Mouse (Mus musculus): ENCODE measurements around the gene Cdkl2. TPM values are rescaled to one million over a fixed set of nuclear protein-coding genes. Genes with fewer than 3 reads are reported as not detected.

Gene Cdkl2
- polyA plus RNA-seq (2017; shearing (Covaris generic)), result 4.0 TPM

GRCm38 (mm10) chr5:92043783-92044182 is at the start of gene Cdkl2:
Gene Cdkl2 (minus strand): TSS chr5:92043883.

GRCm38 (mm10) chr5:92083417-92084038 is 39.8 kb upstream of the Cdkl2 start, which contains the start of gene G3bp2:
Gene G3bp2 (minus strand): TSS chr5:92083719.

GRCm38 (mm10) chr5:91987236-91987635 is 56.4 kb downstream of the Cdkl2 start, which contains the start of gene Odaph:
Gene Odaph (plus strand): TSS chr5:91987475.

DNA sequence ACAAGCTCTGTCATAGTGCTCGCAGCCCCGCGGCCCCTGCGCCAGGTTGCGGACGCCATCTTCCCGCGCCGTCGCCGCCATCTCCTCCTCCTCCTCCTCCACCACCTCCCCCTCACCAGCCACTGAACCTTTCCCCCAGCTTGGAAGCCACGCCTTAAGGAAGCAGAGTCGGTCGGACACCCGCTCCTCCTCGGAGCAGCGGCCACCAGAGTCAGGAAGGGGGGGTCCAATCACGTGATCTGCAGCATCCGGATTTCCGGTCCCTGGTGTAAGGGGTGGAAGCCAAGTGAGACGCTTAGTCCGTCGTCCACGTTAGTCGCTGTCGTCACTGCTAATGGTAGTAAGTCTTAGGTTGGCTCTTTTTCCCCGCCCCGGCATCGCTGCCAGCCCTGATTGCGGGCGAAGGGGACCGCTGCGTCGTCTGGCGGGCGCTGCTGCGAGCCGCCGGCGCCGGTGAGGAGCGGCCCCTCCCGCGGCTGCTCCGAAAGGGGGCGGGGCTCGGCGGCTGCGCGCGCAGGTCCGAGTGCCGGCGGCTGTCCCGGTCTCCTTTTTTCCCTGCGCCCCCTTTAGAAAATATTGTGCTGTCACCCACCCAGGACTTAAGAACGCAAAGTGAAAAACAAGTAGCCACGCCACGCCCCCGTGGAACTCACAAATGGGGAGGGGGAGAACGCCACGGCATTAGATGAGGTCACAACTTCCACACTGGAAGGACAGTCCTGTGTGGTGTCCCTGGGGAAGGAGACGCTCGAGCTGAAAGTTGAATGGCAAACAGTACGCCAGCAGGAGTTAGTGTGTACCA is 80.8 kb downstream of the Cdkl2 start, which contains the start of gene Rchy1:
Rchy1 (minus strand) TSS at position 430 of the 802 bp plus-strand sequence.

Other genes with a start within 250 kb of the Cdkl2 start
- 114 TPM for gene Rchy1, start 80.8 kb downstream of the Cdkl2 start, polyA plus RNA-seq (2017; shearing (Covaris generic))
- not detected for gene Odaph, start 56.4 kb downstream of the Cdkl2 start, polyA plus RNA-seq (2017; shearing (Covaris generic))
- 205 TPM for gene G3bp2, start 39.8 kb upstream of the Cdkl2 start, polyA plus RNA-seq (2017; shearing (Covaris generic))
- gene Uso1, start 94.1 kb upstream of the Cdkl2 start, polyA plus RNA-seq (2017; shearing (Covaris generic)), result 57.0 TPM
- gene U90926, start 171.5 kb upstream of the Cdkl2 start, polyA plus RNA-seq (2017; shearing (Covaris generic)), result not detected
- gene Ppef2, start 212.4 kb upstream of the Cdkl2 start, polyA plus RNA-seq (2017; shearing (Covaris generic)), result 0.50 TPM
- 12.7 TPM for gene Naaa, start 234.3 kb upstream of the Cdkl2 start, polyA plus RNA-seq (2017; shearing (Covaris generic))